Mouse (Mus musculus) heart, adult 2 months (tissue): ENCODE measurements at regions not wholly inside any gene's neighbourhood (a gene's known extent, or its start where the extent isn't known, plus 50 kb on each side); places are given as distances from the start of the nearest gene placed in this dataset.

ENCODE experiments used
- CTCF ChIP-seq: fragments of 200-600 bp; IDR thresholded peaks from 2 replicates; pipeline ENCODE4 v1.8.1; 2022; ENCODE audit warnings: antibody characterized with exemption, mild to moderate bottlenecking, moderate library complexity
- POLR2A ChIP-seq: fragments of 200-500 bp; IDR thresholded peaks from 2 replicates; pipeline ENCODE4 v1.6.1; 2011; ENCODE audit warnings: mild to moderate bottlenecking, low read depth, low read length, control low read depth; ENCODE audit not compliant: insufficient read depth

DNA sequence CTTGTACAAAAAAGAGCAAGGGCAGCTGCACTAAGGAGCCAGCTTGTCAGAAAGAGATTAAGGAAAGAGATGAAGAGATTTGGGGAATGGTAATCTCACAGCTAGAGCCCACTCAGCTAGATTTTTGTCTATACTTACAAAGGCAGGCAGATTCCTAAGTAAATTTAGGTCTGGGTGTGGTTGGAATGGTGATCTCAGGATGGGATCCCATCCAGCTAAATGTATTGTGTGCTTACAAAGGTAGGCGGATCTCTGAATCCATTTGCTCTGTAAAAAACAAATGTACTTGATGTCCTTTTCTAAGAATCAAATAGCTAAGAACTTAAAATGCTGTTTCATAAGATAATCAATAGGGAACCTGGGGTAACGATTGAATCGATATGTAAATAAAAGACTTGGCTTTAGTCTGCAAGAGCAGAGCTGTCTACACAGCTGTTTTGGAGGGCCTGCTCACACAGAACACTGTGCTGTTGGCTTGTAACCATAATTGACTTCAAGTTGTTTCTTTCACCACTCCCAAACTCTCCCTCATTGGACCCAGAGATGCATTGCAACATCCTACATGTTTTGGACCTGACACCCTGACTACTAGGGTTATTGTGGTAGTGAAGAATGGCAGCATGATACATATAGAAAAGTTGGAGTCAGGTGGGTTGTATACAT, 106.1 kb downstream of the 1700009N14Rik start:
- no peak for TF ChIP-seq CTCF
- TF ChIP-seq POLR2A: no peak
